Mouse (Mus musculus) monocyte, adult 5-6 weeks (primary cell): ENCODE measurements around the gene Nhlh2. TPM values are rescaled to one million over a fixed set of nuclear protein-coding genes. Genes with fewer than 3 reads are reported as not detected.

Source experiments
- total RNA-seq: library from RNA; stranded (forward); fragments of 200-1000, 200-491, 200-594 nt; gene quantifications from 3 replicates; pipeline ENCODE4 v1.2.3, GENCODE M21; 2017

The Nhlh2 gene
- total RNA-seq, 1 experiment from 2014 or later = not detected

Other genes with a start within 250 kb of the Nhlh2 start
- gene Mab21l3, start 161.1 kb upstream of the Nhlh2 start, total RNA-seq = not detected in 3 replicates
- 7.1 to 21.6 TPM (median 12.9 TPM) in 3 replicates for gene Slc22a15, start 85.6 kb upstream of the Nhlh2 start, total RNA-seq
- not detected in 3 replicates for gene Casq2, start 76.3 kb downstream of the Nhlh2 start, total RNA-seq
- 1.4 TPM in 1 of 3 replicates, not detected in the others for gene Vangl1, start 194.6 kb downstream of the Nhlh2 start, total RNA-seq